Mouse (Mus musculus) liver, adult 2 months (tissue): ENCODE data around the gene Malsu1. TPM values are rescaled to one million over a fixed set of nuclear protein-coding genes. Genes with fewer than 3 reads are reported as not detected.

Experiments
- DNase-seq: peaks from one replicate; pipeline ENCODE4 v3.0.0-alpha.2; 2011; ENCODE audit warnings: low read depth, low spot score; ENCODE audit errors: extremely low read depth
- H3K27ac ChIP-seq: fragments of 200-500 bp; replicated peaks from 2 replicates; pipeline ENCODE4 v1.5.1; 2012; ENCODE audit warnings: low read depth, mild to moderate bottlenecking, control low read depth, inconsistent platforms, low read length; ENCODE audit not compliant: insufficient read depth
- H3K27me3 ChIP-seq: fragments of 200-500 bp; 2 replicates; pipeline ENCODE4 v1.6.1; 2012; ENCODE audit warnings: mild to moderate bottlenecking, moderate library complexity, low read length, inconsistent platforms; ENCODE audit not compliant: control insufficient read depth, insufficient read depth
- H3K36me3 ChIP-seq: fragments of 200-500 bp; 2 replicates; pipeline ENCODE4 v1.6.1; 2012; ENCODE audit warnings: low read length, inconsistent platforms; ENCODE audit not compliant: control insufficient read depth, insufficient read depth
- H3K4me1 ChIP-seq: fragments of 200-500 bp; 2 replicates; pipeline ENCODE4 v1.6.1; 2011; ENCODE audit warnings: low read length; ENCODE audit not compliant: control insufficient read depth, insufficient read depth
- H3K4me3 ChIP-seq: fragments of 200-500 bp; 2 replicates; pipeline ENCODE4 v1.5.1; 2011; ENCODE audit warnings: low read depth, mild to moderate bottlenecking, control low read depth, low read length, moderate library complexity; ENCODE audit not compliant: insufficient read depth
- H3K79me2 ChIP-seq: fragments of 200-500 bp; 2 replicates; pipeline ENCODE4 v1.6.1; 2012; ENCODE audit warnings: inconsistent platforms, mild to moderate bottlenecking, low read length, moderate library complexity; ENCODE audit not compliant: control insufficient read depth, insufficient read depth
- H3K9ac ChIP-seq: fragments of 200-500 bp; 2 replicates; pipeline ENCODE4 v1.6.1; 2012; ENCODE audit warnings: low read depth, mild to moderate bottlenecking, control low read depth, inconsistent platforms, low read length
- CTCF ChIP-seq: fragments of 200-500 bp; IDR thresholded peaks from 2 replicates; pipeline ENCODE4 v1.5.1; 2011; ENCODE audit warnings: low read depth, low read length, control low read depth
- POLR2A ChIP-seq: fragments of 200-500 bp; IDR thresholded peaks from 2 replicates; pipeline ENCODE4 v1.6.1; 2011; ENCODE audit warnings: low read length, control low read depth; ENCODE audit not compliant: insufficient read depth; ENCODE audit errors: extremely low read depth
- WGBS: fragments of 180-500 bp; shearing (Covaris S2); methylation state at CpG from one replicate; pipeline ENCODE4 v1.1.7; 2018; 5-methylcytosine and 5-hydroxymethylcytosine counted together
- polyA plus RNA-seq: library from polyadenylated mRNA; depleted of rRNA; stranded (reverse); fragments of >200 nt; gene quantifications from 2 replicates; pipeline ENCODE4 v1.2.3, GENCODE M21; 2012; rRNA removed
- total RNA-seq: library from RNA; depleted of rRNA; stranded (reverse); fragments of >200 nt; gene quantifications from 2 replicates; pipeline ENCODE4 v1.2.3, GENCODE M21; 2014; rRNA removed

Gene Malsu1
- total RNA-seq = 27.9 and 28.5 TPM in 2 replicates
- 20.5 and 24.0 TPM in 2 replicates for polyA plus RNA-seq

- no peaks in the 10 kb centered on the region; the same call in 1 of the 2 replicates for H3K36me3 ChIP-seq
- peaks cover 7% of the 10 kb centered on the region; the same call in 1 of the 2 replicates for H3K4me1 ChIP-seq
- H3K27me3 ChIP-seq = no peaks in the 10 kb centered on the region
- peak within 1 kb of the TSS; percentile 82 for H3K4me3 ChIP-seq
- H3K27ac ChIP-seq = peak within 1 kb of the TSS; percentile 65
- peak within 1 kb of the TSS; percentile 91 for H3K9ac ChIP-seq
- WGBS = 0% methylated on average over 49 of the region's 49 CpGs
- peaks cover 19% of the 10 kb centered on the region for H3K79me2 ChIP-seq
- peak; percentile 88 for DNase-seq
- TF ChIP-seq CTCF (no peak), POLR2A (peak; percentile 52; the same call in 1 of the 2 replicates)
Observed at GRCm38 (mm10) chr6:49073304-49074116, at the start of gene Malsu1. Malsu1 (plus strand) TSS chr6:49073795.

GRCm38 (mm10) chr6:49025290-49025689 is 48.3 kb upstream of the Malsu1 start:
- DNase-seq = no peak
- Histone ChIP-seq H3K9ac (no peak overlapping the region), H3K36me3 (no peaks in the 10 kb centered on the region), H3K4me1 (no peaks in the 10 kb centered on the region), H3K4me3 (no peak overlapping the region), H3K27ac (no peak overlapping the region), H3K79me2 (no peaks in the 10 kb centered on the region), H3K27me3 (no peaks in the 10 kb centered on the region)
- WGBS = 90% methylated on average over 7 of the region's 7 CpGs
- TF ChIP-seq POLR2A (no peak), CTCF (no peak)

- DNase-seq = no peak
- Histone ChIP-seq H3K36me3 (no peaks in the 10 kb centered on the region), H3K27me3 (no peaks in the 10 kb centered on the region), H3K79me2 (no peaks in the 10 kb centered on the region), H3K27ac (no peak overlapping the region), H3K9ac (no peak overlapping the region), H3K4me1 (no peaks in the 10 kb centered on the region), H3K4me3 (no peak overlapping the region)
- 86% methylated on average over 5 of the region's 5 CpGs for WGBS
- TF ChIP-seq CTCF (no peak), POLR2A (no peak)
Observed at GRCm38 (mm10) chr6:49026496-49026895, 47.1 kb upstream of the Malsu1 start.

- TF ChIP-seq POLR2A = no peak
- no peak for TF ChIP-seq CTCF
- Histone ChIP-seq H3K27ac (no peak overlapping the region), H3K9ac (no peak overlapping the region), H3K4me3 (no peak overlapping the region), H3K27me3 (no peaks in the 10 kb centered on the region), H3K36me3 (no peaks in the 10 kb centered on the region), H3K4me1 (no peaks in the 10 kb centered on the region), H3K79me2 (no peaks in the 10 kb centered on the region)
- no peak for DNase-seq
- WGBS = 83% methylated on average over 6 of the region's 6 CpGs
Observed at GRCm38 (mm10) chr6:49028019-49028418, 45.6 kb upstream of the Malsu1 start.

- DNase-seq = no peak
- Histone ChIP-seq H3K27me3 (no peaks in the 10 kb centered on the region), H3K9ac (no peak overlapping the region), H3K4me1 (no peaks in the 10 kb centered on the region), H3K4me3 (no peak overlapping the region), H3K36me3 (no peaks in the 10 kb centered on the region), H3K79me2 (no peaks in the 10 kb centered on the region), H3K27ac (no peak overlapping the region)
- WGBS = 94% methylated on average over 3 of the region's 3 CpGs
- TF ChIP-seq CTCF = no peak
- TF ChIP-seq POLR2A = no peak
Observed at GRCm38 (mm10) chr6:49028708-49029107, 44.9 kb upstream of the Malsu1 start.

GRCm38 (mm10) chr6:49031230-49031629 is 42.4 kb upstream of the Malsu1 start:
- no peaks in the 10 kb centered on the region for H3K79me2 ChIP-seq
- no peak for TF ChIP-seq POLR2A
- TF ChIP-seq CTCF = no peak
- H3K4me1 ChIP-seq = no peaks in the 10 kb centered on the region
- no peak for DNase-seq
- 78% methylated on average over 4 of the region's 4 CpGs for WGBS
- no peak overlapping the region for H3K27ac ChIP-seq
- no peaks in the 10 kb centered on the region for H3K36me3 ChIP-seq
- H3K4me3 ChIP-seq = no peak overlapping the region
- no peaks in the 10 kb centered on the region for H3K27me3 ChIP-seq
- H3K9ac ChIP-seq = no peak overlapping the region
